Mouse (Mus musculus) hindbrain, embryonic 13.5 days (tissue): Measurements from ENCODE around the gene Helt. TPM values are rescaled to one million over a fixed set of nuclear protein-coding genes. Genes with fewer than 3 reads are reported as not detected.

Source experiments
- ATAC-seq: fragments of 200-750 bp; cut with Nextera tagmentation; 2 replicates; pipeline ENCODE4 v1.8.0; 2017; ENCODE audit warnings: moderate TSS enrichment; ENCODE audit not compliant: low FRiP score
- H3K27ac ChIP-seq: fragments of 300-500 bp; sonication (generic); 2 replicates; pipeline ENCODE4 v1.5.1; 2015; ENCODE audit warnings: inconsistent platforms, mild to moderate bottlenecking, moderate library complexity
- H3K27me3 ChIP-seq: fragments of 300-500 bp; sonication (generic); 2 replicates; pipeline ENCODE4 v1.6.1; 2015; ENCODE audit warnings: mild to moderate bottlenecking, inconsistent platforms
- H3K36me3 ChIP-seq: fragments of 300-500 bp; sonication (generic); 2 replicates; pipeline ENCODE4 v1.6.1; 2015; ENCODE audit warnings: mild to moderate bottlenecking, inconsistent platforms
- H3K4me1 ChIP-seq: fragments of 300-500 bp; sonication (generic); replicated peaks from 2 replicates; pipeline ENCODE4 v1.6.1; 2015; ENCODE audit warnings: inconsistent platforms
- H3K4me2 ChIP-seq: fragments of 300-500 bp; sonication (generic); 2 replicates; pipeline ENCODE4 v1.6.1; 2015; ENCODE audit warnings: inconsistent platforms, mild to moderate bottlenecking, moderate library complexity
- H3K4me3 ChIP-seq: fragments of 300-500 bp; sonication (generic); 2 replicates; pipeline ENCODE4 v1.5.1; 2015; ENCODE audit warnings: mild to moderate bottlenecking, inconsistent platforms
- H3K9ac ChIP-seq: fragments of 300-500 bp; sonication (generic); 2 replicates; pipeline ENCODE4 v1.6.1; 2015; ENCODE audit warnings: mild to moderate bottlenecking, inconsistent platforms
- H3K9me3 ChIP-seq: fragments of 300-500 bp; sonication (generic); 2 replicates; pipeline ENCODE4 v1.6.1; 2016; ENCODE audit warnings: inconsistent platforms
- WGBS: fragments of 180-500 bp; shearing (Covaris S2); methylation state at CpG from one replicate; pipeline ENCODE4 v1.1.7; 2015; 5-methylcytosine and 5-hydroxymethylcytosine counted together
- polyA plus RNA-seq: library from polyadenylated mRNA; unstranded; fragments of >200 nt; fragmentation: Nextera tagmentation; extraction: Ambion mirVana; gene quantifications from 2 replicates; pipeline ENCODE4 v1.2.1, GENCODE M21; 2015

The Helt gene
- polyA plus RNA-seq, 1 experiment from 2014 or later = 1.9 TPM

GRCm38 (mm10) chr8:46257921-46258682 lies 36.4 kb downstream of the Helt start:
- H3K27ac ChIP-seq = no peak overlapping the region
- no peak for ATAC-seq
- H3K4me1 ChIP-seq = no peaks in the 10 kb centered on the region
- H3K9me3 ChIP-seq = 0 out of 2 replicates have a peak, but pooled peaks cover 3% of the 10 kb centered on the region
- WGBS = 31% methylated on average over 19 of the region's 19 CpGs
- H3K4me2 ChIP-seq = no peak overlapping the region
- no peak overlapping the region for H3K4me3 ChIP-seq
- peaks cover 3% of the 10 kb centered on the region; the same call in 1 of the 2 replicates for H3K27me3 ChIP-seq
- H3K9ac ChIP-seq = no peak overlapping the region
- H3K36me3 ChIP-seq = no peaks in the 10 kb centered on the region

GRCm38 (mm10) chr8:46252456-46252855 lies 42.0 kb downstream of the Helt start:
- peaks cover 27% of the 10 kb centered on the region for H3K27me3 ChIP-seq
- 0 out of 2 replicates have a peak overlapping the region, but pooled peaks have one; percentile 43 for H3K9ac ChIP-seq
- no peaks in the 10 kb centered on the region for H3K9me3 ChIP-seq
- H3K36me3 ChIP-seq = no peaks in the 10 kb centered on the region
- 69% methylated on average over 13 of the region's 13 CpGs for WGBS
- no peak for ATAC-seq
- peak overlapping the region; percentile 26; the same call in 1 of the 2 replicates for H3K4me2 ChIP-seq
- no peak overlapping the region for H3K4me3 ChIP-seq
- no peak overlapping the region for H3K27ac ChIP-seq
- peaks cover 6% of the 10 kb centered on the region; the same call in 1 of the 2 replicates for H3K4me1 ChIP-seq

- Histone ChIP-seq H3K9me3 (no peaks in the 10 kb centered on the region), H3K9ac (peak overlapping the region; percentile 1; the same call in 1 of the 2 replicates), H3K4me3 (no peak overlapping the region; the same call in 1 of the 2 replicates), H3K27me3 (peaks cover 31% of the 10 kb centered on the region), H3K36me3 (no peaks in the 10 kb centered on the region), H3K27ac (no peak overlapping the region), H3K4me2 (peak overlapping the region; percentile 43), H3K4me1 (peaks cover 6% of the 10 kb centered on the region)
- 20% methylated on average over 10 of the region's 10 CpGs for WGBS
- no peak for ATAC-seq
These were observed 42.9 kb downstream of the Helt start for GRCm38 (mm10) chr8:46251561-46251960.

GRCm38 (mm10) chr8:46246346-46246745 lies 48.1 kb downstream of the Helt start:
- no peak for ATAC-seq
- peaks cover 2% of the 10 kb centered on the region for H3K4me1 ChIP-seq
- 12% methylated on average over 11 of the region's 11 CpGs for WGBS
- no peak overlapping the region for H3K9ac ChIP-seq
- no peaks in the 10 kb centered on the region for H3K36me3 ChIP-seq
- H3K9me3 ChIP-seq = no peaks in the 10 kb centered on the region
- H3K27ac ChIP-seq = no peak overlapping the region
- no peak overlapping the region for H3K4me2 ChIP-seq
- no peak overlapping the region for H3K4me3 ChIP-seq
- H3K27me3 ChIP-seq = peaks cover 52% of the 10 kb centered on the region

GRCm38 (mm10) chr8:46242946-46243345 lies 51.5 kb downstream of the Helt start:
- no peak overlapping the region for H3K4me3 ChIP-seq
- no peaks in the 10 kb centered on the region for H3K9me3 ChIP-seq
- H3K27me3 ChIP-seq = peaks cover 47% of the 10 kb centered on the region
- no peak for ATAC-seq
- WGBS = 47% methylated on average over 7 of the region's 7 CpGs
- H3K36me3 ChIP-seq = no peaks in the 10 kb centered on the region
- no peak overlapping the region for H3K9ac ChIP-seq
- H3K4me2 ChIP-seq = no peak overlapping the region
- no peaks in the 10 kb centered on the region; the same call in 1 of the 2 replicates for H3K4me1 ChIP-seq
- no peak overlapping the region for H3K27ac ChIP-seq

Other genes with a start within 250 kb of the Helt start
- gene Cfap97, start 142.9 kb downstream of the Helt start, polyA plus RNA-seq = 29.2 and 30.5 TPM in 2 replicates
- 6.4 TPM in 2 replicates for gene Snx25, start 142.5 kb downstream of the Helt start, polyA plus RNA-seq
- gene Slc25a4, start 83.4 kb downstream of the Helt start, polyA plus RNA-seq = 799 and 807 TPM in 2 replicates
- 15.2 and 16.3 TPM in 2 replicates for gene Acsl1, start 176.4 kb upstream of the Helt start, polyA plus RNA-seq